Mouse (Mus musculus): Measurements from ENCODE around the gene Idh2.

GRCm38 (mm10) chr7:80115224-80115590 lies at the start of gene Idh2:
- no peak for TF ChIP-seq CTCF (IDR thresholded peaks at IDR 0.05; ENCODE audit: control insufficient read depth, insufficient read depth, low read length)
- peak; percentile 69; the same call in 1 of the 2 replicates for TF ChIP-seq POLR2A (IDR thresholded peaks at IDR 0.05; ENCODE audit: borderline replicate concordance, control insufficient read depth, low read depth, low read length)
